Mouse (Mus musculus) limb, embryonic 11.5 days (tissue): Measurements from ENCODE around the gene Smad6. TPM values are rescaled to one million over a fixed set of nuclear protein-coding genes. Genes with fewer than 3 reads are reported as not detected.
A peak's percentile ranks its signal among the peaks of the same experiment; 100 is the strongest.

Source experiments
- ATAC-seq: fragments of 200-750 bp; cut with Nextera tagmentation; 2 replicates; pipeline ENCODE4 v1.8.0; 2017; ENCODE audit warnings: low read depth; ENCODE audit not compliant: insufficient number of reproducible peaks, low FRiP score, low TSS enrichment
- DNase-seq: peaks from one replicate; pipeline ENCODE4 v3.0.0-alpha.2; 2015; ENCODE audit warnings: low spot score
- H3K27ac ChIP-seq: fragments of 300-500 bp; sonication (generic); replicated peaks from 2 replicates; pipeline ENCODE4 v1.5.1; 2014; ENCODE audit warnings: low read depth, mild to moderate bottlenecking, low read length
- H3K27me3 ChIP-seq: fragments of 300-500 bp; sonication (generic); 2 replicates; pipeline ENCODE4 v1.6.1; 2014; ENCODE audit warnings: mild to moderate bottlenecking, low read length, mixed read lengths; ENCODE audit not compliant: control insufficient read depth, insufficient read depth
- H3K36me3 ChIP-seq: fragments of 300-500 bp; sonication (generic); 2 replicates; pipeline ENCODE4 v1.6.1; 2014; ENCODE audit warnings: mild to moderate bottlenecking, low read length, moderate library complexity, mixed read lengths; ENCODE audit not compliant: control insufficient read depth, insufficient read depth
- H3K4me1 ChIP-seq: fragments of 300-500 bp; sonication (generic); 2 replicates; pipeline ENCODE4 v1.6.1; 2014; ENCODE audit warnings: low read length, mixed read lengths; ENCODE audit not compliant: control insufficient read depth, insufficient read depth
- H3K4me2 ChIP-seq: fragments of 300-500 bp; sonication (generic); 2 replicates; pipeline ENCODE4 v1.6.1; 2014; ENCODE audit warnings: low read depth, mild to moderate bottlenecking, moderate library complexity; ENCODE audit not compliant: severe bottlenecking
- H3K4me3 ChIP-seq: fragments of 300-500 bp; sonication (generic); 2 replicates; pipeline ENCODE4 v1.5.1; 2014; ENCODE audit warnings: low read depth, low read length
- H3K9ac ChIP-seq: fragments of 300-500 bp; sonication (generic); 2 replicates; pipeline ENCODE4 v1.6.1; 2014; ENCODE audit warnings: mild to moderate bottlenecking, low read length
- H3K9me3 ChIP-seq: fragments of 300-500 bp; sonication (generic); 2 replicates; pipeline ENCODE4 v1.6.1; 2016; ENCODE audit warnings: low read length; ENCODE audit not compliant: control insufficient read depth
- WGBS: fragments of 180-500 bp; shearing (Covaris S2); extraction: QIAGEN DNeasy Blood & Tissue Kit; methylation state at CpG from one replicate; pipeline ENCODE4 v1.1.7; 2014; 5-methylcytosine and 5-hydroxymethylcytosine counted together
- polyA plus RNA-seq: library from polyadenylated mRNA; unstranded; fragments of >200 nt; fragmentation: Nextera tagmentation; extraction: Ambion mirVana; gene quantifications from 2 replicates; pipeline ENCODE4 v1.2.1, GENCODE M21; 2014

The Smad6 gene
- polyA plus RNA-seq, 1 experiment from 2014 or later, result 12.3 TPM

GRCm38 (mm10) chr9:64029908-64030631 is 8.2 kb upstream of the Smad6 start:
- Histone ChIP-seq H3K27ac (no peak overlapping the region), H3K4me3 (no peak overlapping the region), H3K9ac (no peak overlapping the region), H3K27me3 (no peaks in the 10 kb centered on the region), H3K4me2 (no peak overlapping the region), H3K9me3 (no peaks in the 10 kb centered on the region), H3K4me1 (0 out of 2 replicates have a peak, but pooled peaks cover 5% of the 10 kb centered on the region), H3K36me3 (no peaks in the 10 kb centered on the region)
- WGBS, result 88% methylated on average over 6 of the region's 6 CpGs
- DNase-seq, result no peak
- ATAC-seq, result no peak

- Histone ChIP-seq H3K4me2 (no peak overlapping the region), H3K36me3 (no peaks in the 10 kb centered on the region), H3K9ac (no peak overlapping the region), H3K4me3 (no peak overlapping the region), H3K4me1 (peaks cover 17% of the 10 kb centered on the region; the same call in 1 of the 2 replicates), H3K27ac (no peak overlapping the region), H3K9me3 (no peaks in the 10 kb centered on the region), H3K27me3 (no peaks in the 10 kb centered on the region)
- WGBS, result 2% methylated on average over 3 of the region's 3 CpGs
- ATAC-seq (no peak), DNase-seq (peak; percentile 72)
Measured at GRCm38 (mm10) chr9:64025565-64025964, 3.7 kb upstream of the Smad6 start.

DNA sequence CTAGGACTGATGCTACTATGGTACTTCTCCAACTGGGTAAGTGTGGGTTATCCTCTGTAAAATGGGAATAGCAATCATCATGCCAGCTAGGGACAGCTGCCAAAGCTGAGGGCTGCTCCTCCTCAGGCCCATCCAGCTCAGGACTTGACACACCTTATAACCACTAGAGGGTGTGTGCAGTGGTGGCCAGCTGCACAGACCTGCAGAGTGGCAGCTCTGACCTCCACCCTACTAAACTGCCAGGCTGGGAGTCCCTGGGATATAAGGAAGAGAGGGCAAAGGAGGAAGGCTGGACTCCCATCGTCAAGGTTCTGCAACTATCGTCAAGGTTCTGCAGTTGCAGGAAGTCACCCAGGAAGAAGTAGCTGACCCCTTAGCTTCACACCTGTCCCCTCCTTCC is 3.1 kb upstream of the Smad6 start:
- Histone ChIP-seq H3K27ac (0 out of 2 replicates have a peak overlapping the region, but pooled peaks have one; percentile 33), H3K4me2 (no peak overlapping the region), H3K4me1 (peaks cover 17% of the 10 kb centered on the region; the same call in 1 of the 2 replicates), H3K9ac (no peak overlapping the region), H3K27me3 (no peaks in the 10 kb centered on the region), H3K36me3 (no peaks in the 10 kb centered on the region), H3K4me3 (no peak overlapping the region), H3K9me3 (no peaks in the 10 kb centered on the region)
- WGBS, result 33% methylated on average over 2 of the region's 2 CpGs
- no peak for DNase-seq
- ATAC-seq, result no peak

- Histone ChIP-seq H3K9ac (peak overlapping the region; percentile 32), H3K36me3 (no peaks in the 10 kb centered on the region), H3K4me3 (peak overlapping the region; percentile 88), H3K27ac (peak overlapping the region; percentile 98), H3K27me3 (no peaks in the 10 kb centered on the region), H3K9me3 (no peaks in the 10 kb centered on the region), H3K4me1 (peaks cover 27% of the 10 kb centered on the region), H3K4me2 (peak overlapping the region; percentile 94)
- ATAC-seq, result peak; percentile 79
- peak; percentile 100 for DNase-seq
- WGBS, result under 1% methylated on average over 51 of the region's 54 CpGs
Measured at GRCm38 (mm10) chr9:64022562-64023366, 905 bp upstream of the Smad6 start.

DNA sequence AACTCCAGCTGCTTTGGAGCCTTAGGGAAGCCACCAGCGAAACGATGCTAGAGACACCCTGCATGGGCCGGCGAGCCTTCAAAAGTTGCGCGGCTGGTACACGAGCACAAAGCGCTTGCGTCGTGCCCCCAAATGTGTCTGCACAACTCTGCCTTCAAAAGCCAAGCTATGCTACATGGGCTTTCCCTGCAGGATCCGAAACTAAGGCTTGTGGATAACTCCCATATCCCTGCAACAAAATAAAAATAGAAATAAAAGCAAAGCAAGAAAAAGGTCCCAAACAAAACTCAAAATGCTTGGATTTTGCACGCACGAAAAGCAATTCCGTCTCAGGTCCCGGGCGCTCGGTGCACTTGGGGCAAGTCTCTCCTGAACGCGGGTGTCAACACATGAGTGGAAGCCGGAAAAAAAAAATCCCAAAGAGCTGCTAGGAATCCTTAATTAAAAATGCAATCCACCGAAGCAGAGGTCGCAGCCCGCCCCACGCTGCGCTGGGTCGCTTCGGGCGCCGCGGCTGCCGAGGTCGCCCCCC is 474 bp downstream of the Smad6 start:
- no peak for DNase-seq
- ATAC-seq, result no peak
- peak overlapping the region; percentile 98 for H3K27ac ChIP-seq
- WGBS, result under 1% methylated on average over 32 of the region's 32 CpGs
- no peaks in the 10 kb centered on the region for H3K9me3 ChIP-seq
- H3K36me3 ChIP-seq, result no peaks in the 10 kb centered on the region
- H3K4me1 ChIP-seq, result peaks cover 34% of the 10 kb centered on the region
- no peaks in the 10 kb centered on the region for H3K27me3 ChIP-seq
- H3K4me2 ChIP-seq, result peak overlapping the region; percentile 94
- H3K9ac ChIP-seq, result peak overlapping the region; percentile 99
- H3K4me3 ChIP-seq, result peak overlapping the region; percentile 88

DNA sequence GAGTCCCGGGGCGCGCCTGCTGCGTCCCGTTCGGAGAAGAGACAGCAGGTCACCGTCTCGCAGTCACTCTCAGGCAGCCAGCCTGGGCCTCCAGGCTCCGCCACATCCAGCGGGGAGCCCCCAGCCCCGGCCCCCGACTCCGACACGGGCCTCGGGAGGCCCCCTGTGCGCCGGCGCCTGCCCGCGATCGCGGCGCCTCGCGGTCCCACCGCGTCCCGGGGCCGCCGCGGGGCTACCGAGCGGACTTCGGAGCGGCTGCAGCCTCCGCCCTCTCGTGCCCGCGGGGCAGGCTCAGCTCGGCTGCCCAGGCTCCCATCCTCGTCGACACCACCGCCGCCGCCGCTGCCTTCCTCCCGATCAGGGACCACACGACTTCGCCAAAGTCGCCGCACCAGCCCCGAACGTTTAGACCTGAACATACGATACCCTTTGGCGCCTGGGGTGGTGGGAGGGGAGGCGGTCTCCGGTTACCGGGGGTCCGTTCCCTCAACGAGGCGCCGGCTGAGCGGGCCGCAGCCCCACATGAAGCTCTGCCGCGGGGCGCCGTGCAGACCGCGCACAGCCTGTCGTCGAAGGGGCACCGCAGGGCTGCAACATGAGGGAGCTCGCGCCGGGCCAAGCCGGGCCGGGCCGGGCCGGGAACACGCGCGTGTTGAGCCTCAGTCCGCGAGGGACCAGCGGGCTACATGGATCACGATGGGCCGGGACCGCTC is 1.1 kb downstream of the Smad6 start:
- peaks cover 34% of the 10 kb centered on the region for H3K4me1 ChIP-seq
- H3K27me3 ChIP-seq, result no peaks in the 10 kb centered on the region

DNA sequence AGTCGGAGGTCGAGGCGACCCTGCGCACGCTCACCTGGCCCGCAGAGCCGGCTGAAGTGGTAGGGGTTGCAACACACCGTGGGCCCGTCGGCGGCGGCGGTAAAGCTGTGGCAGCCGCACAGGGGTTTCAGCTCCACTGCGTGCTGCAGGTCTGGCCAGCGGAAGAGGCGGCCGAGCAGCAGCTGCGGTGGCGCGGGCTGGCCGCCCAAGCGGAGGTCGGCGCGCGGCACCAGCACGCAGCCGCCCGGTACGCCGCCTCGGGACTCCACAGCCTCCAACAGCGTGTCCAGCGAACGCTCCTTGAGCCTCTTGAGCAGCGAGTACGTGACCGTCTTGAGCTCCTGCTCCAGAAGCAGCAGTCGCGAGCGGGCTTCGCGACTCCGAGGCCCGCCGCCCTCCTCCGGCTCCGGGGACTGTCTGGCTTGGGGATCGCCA is 1.7 kb downstream of the Smad6 start:
- Histone ChIP-seq H3K27ac (peak overlapping the region; percentile 98), H3K27me3 (no peaks in the 10 kb centered on the region), H3K4me1 (peaks cover 34% of the 10 kb centered on the region), H3K9ac (peak overlapping the region; percentile 99), H3K4me3 (peak overlapping the region; percentile 88), H3K9me3 (no peaks in the 10 kb centered on the region), H3K36me3 (no peaks in the 10 kb centered on the region), H3K4me2 (peak overlapping the region; percentile 94)
- DNase-seq, result peak; percentile 49
- under 1% methylated on average over 48 of the region's 50 CpGs for WGBS
- ATAC-seq, result no peak

More for the DNA sequence above, 1.1 kb downstream of the Smad6 start:
- under 1% methylated on average over 88 of the region's 89 CpGs for WGBS
- H3K27ac ChIP-seq, result peak overlapping the region; percentile 98
- peak overlapping the region; percentile 88 for H3K4me3 ChIP-seq
- DNase-seq, result peak; percentile 64
- H3K36me3 ChIP-seq, result no peaks in the 10 kb centered on the region
- H3K9me3 ChIP-seq, result no peaks in the 10 kb centered on the region
- peak overlapping the region; percentile 94 for H3K4me2 ChIP-seq
- peak overlapping the region; percentile 99 for H3K9ac ChIP-seq
- no peak for ATAC-seq
